Mouse (Mus musculus) telencephalon, adult 2 months (tissue): ENCODE data around the gene Ccdc71.

Source experiments
- DNase-seq: peaks from one replicate; pipeline ENCODE4 v3.0.0-alpha.2; 2011; ENCODE audit warnings: low read depth, low spot score

The Ccdc71 gene

GRCm38 (mm10) chr9:108456953-108457352 is 3.4 kb upstream of the Ccdc71 start:
- DNase-seq = no peak

- no peak for DNase-seq
Measured at GRCm38 (mm10) chr9:108459939-108460318, 398 bp upstream of the Ccdc71 start.

DNA sequence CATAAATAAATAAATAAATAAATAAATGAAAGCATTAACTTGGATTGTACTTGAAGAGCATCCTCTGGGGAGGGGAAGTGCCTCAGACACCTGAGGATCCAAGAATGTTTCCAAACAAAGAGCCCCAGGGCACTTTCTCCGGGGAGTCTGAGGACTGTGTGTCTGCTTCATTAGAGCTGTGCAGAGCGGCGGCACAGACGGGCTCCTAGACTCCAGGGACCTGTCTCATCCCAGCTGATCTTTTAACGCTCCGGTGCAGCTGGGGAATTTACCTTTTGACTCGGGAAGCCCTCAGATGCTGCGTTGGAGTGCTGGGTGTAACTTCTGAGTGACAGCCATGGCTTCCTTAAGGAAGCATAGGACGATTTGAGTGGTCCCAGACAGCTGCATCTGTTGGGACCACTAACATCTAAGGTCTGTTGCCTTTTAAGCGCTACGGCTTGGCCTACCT is 879 bp downstream of the Ccdc71 start, which contains the start of gene Klhdc8b:
Klhdc8b (minus strand) TSS at position 401 of the 451 bp plus-strand sequence.
- DNase-seq = no peak

DNA sequence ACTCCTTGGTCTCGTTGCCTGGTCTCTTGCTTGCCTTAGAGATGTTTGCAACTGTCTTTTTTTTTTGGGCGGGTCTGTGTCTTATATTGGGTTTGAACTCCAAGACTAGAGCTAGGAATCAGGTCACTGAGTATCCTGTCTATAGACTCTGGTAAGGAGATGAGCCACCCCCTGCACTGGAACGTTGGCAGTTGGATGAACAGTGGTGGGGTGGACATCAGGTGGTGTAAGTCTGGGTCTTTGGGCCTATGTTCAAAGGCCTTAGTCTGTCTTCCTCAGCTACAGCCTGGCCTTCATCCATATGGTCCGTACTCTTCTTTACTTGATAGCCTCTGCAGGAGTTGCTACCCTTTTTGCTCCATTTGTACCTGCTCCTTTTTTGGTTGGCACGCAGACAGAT is 1.3 kb downstream of the Ccdc71 start:
- DNase-seq = no peak

GRCm38 (mm10) chr9:108462192-108462591 is 1.9 kb downstream of the Ccdc71 start:
- DNase-seq = no peak

DNA sequence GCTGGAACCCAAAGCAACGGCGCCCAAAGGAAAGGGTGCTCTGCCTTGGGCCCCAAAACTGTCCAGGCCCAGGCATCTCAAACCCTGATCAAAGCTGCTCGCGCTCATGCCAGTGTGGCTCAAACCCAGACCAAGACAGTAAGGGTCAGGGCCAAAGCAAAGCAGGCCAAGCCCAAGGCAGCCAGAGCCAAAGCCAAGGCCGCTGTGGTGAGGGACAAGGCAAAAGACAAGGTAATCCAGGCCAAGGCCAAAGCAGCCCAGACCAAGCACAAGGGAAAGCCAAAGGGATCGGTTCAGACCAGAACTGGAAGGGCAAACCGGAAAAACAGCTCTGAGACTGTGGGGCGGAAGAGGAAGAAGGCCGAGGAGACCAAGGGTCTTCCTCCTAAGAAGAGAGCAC is 3.4 kb downstream of the Ccdc71 start:
- DNase-seq = no peak

DNA sequence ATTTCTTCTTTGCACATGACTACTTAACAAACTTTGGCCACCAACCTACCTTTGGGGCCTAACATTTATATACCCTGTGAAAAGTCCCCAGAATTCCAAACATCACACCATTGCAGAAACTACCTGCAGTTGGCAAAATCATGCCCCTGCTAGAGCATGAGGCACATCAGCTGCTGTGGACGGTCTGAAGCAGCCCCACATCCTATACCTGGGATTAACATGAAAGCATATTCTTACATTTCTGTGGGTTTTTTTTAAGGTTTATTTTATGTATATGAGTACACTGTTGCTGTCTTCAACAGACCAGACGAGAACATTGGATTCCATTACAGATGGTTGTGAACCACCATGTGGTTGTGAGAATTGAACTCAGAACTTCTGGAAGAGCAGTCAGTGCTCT is 5.9 kb downstream of the Ccdc71 start:
- no peak for DNase-seq

GRCm38 (mm10) chr9:108469430-108469829 is 9.1 kb downstream of the Ccdc71 start:
- no peak for DNase-seq

GRCm38 (mm10) chr9:108469845-108470244 is 9.5 kb downstream of the Ccdc71 start:
- DNase-seq = no peak

- DNase-seq = no peak
Measured at GRCm38 (mm10) chr9:108474528-108474927, 14.2 kb downstream of the Ccdc71 start.

DNA sequence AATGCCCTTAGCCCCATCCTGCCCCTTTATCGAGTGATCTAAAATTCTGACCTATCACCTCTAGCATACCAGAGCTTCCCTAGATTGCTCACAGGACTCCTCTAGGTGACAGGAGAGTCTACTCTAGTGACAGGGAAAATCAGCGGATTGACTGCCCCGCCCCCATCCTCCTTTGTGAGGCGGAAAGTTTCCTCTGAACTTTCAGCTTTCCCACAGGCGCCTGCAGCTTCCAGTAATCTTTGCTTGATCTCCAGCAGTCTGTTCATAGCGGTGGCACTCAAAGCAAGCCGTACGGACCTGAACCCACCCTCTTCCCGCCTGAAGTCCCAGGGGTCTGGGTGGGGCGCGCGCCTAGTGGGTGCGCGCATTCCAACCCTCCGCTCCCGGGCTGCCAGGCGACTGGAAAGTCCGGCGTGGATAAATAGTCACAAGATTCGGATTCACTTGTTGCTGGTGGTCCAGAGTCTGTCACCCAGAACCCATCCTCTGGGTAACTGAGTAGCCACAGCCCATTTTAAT is 18.4 kb downstream of the Ccdc71 start:
- no peak for DNase-seq

DNA sequence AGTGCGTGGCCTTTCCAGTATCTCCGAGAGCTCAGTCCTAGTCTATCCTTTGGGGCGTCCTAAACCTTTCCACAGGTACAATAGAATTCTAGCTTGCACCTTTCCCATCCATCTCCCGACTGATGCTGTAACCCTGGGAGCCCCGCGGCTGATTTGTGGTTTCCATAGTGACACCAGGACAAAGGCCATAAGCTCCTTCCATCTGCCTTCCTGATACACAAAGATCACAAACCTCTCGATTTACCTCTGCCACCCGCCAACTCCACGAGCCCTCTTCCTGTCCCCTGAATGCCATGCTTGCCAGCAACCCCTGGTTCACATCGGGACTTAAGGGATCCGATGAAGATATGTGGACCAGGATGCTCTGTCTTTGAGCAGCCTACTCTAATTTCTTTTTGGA is 18.9 kb downstream of the Ccdc71 start:
- no peak for DNase-seq

DNA sequence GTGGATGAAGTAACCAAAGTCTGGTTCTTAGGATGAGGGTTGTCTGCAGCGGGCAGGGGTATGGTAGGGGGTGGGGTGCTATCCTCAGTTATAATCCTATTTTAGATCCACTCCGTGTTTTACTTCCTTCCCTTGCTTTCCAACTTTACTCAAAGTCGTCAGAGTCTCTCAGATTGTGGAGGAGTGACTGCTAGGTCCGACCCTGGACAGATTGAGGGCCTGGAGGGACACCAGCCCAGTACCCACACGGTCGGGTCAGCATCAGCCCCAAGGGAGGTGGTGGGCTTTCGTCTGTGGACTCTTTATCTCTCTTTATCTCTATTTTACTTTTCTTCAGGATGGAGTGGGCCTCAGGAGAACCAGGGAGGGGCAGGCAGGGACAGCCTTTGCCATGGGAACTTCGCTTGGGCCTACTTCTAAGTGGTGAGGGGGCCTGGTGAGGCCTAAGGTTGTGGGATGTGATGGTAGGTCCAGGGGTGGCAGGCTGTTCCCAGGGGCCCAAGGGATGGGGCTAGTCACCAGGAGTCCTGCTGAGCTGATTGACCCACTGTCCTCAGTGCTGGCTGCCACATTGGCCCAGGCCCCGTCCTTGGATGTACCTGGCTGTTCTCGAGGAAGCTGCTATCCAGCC is 19.5 kb downstream of the Ccdc71 start, which contains the start of gene Lamb2:
Lamb2 (plus strand) TSS at position 16 of the 631 bp plus-strand sequence.
- DNase-seq = no peak

DNA sequence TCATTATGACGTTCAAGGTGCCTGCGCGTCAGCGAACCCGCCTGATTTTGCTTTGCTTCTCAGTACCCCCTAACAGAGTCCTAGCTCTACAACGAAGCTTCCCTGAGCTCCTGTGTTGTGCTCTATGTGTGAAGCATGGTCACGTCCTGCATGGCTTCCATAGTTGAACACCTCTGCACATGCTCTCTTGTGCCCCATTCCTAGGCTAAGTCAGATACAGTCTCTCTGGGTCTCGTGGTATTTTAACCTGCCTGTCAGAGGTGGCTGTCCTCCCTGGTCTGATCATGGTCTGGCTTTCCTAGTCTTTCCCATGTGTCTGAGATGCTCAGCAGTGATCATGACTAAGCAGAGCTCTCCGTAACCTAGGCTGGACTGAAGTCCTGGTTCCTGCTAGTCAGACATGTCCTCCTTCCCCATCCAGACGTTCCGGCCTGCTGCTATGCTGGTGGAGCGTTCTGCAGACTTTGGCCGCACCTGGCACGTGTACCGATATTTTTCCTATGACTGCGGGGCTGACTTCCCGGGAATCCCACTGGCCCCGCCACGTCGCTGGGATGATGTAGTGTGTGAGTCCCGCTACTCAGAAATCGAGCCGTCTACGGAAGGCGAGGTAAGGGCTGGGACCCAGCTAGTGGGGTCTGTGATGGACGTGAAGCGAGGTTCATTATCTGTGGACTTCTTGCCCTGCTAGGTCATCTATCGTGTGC is 20.6 kb downstream of the Ccdc71 start:
- no peak for DNase-seq

GRCm38 (mm10) chr9:108481520-108482210 is 21.3 kb downstream of the Ccdc71 start:
- DNase-seq = no peak

DNA sequence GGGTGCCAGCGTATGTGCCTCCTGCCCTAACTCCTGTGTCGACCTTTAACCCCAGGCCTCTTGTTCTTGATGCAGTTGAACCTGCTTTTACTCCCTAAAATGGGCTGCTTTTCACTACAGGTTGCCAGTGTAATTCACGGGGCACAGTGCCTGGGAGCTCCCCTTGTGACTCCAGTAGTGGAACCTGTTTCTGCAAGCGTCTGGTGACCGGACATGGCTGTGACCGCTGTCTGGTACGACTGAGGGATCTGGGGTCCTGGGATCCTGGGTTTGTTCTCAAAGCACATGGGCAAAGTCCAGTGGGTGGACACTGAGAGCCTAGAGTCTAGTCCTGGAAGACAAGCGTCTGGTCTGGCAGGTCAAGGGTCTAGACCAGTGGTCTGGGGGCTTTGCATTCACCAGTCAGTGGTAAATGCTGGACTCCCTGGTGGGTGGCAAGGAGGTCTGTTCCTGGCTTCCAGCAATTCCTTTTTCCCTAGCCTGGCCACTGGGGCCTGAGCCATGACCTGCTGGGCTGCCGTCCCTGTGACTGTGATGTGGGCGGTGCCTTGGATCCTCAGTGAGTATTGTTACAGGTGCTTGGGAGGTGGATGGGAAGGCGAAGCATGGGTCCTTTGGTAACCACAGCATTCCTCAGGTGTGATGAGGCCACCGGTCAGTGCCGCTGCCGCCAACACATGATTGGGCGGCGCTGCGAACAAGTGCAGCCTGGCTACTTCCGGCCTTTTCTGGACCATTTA is 22.9 kb downstream of the Ccdc71 start:
- DNase-seq = no peak

DNA sequence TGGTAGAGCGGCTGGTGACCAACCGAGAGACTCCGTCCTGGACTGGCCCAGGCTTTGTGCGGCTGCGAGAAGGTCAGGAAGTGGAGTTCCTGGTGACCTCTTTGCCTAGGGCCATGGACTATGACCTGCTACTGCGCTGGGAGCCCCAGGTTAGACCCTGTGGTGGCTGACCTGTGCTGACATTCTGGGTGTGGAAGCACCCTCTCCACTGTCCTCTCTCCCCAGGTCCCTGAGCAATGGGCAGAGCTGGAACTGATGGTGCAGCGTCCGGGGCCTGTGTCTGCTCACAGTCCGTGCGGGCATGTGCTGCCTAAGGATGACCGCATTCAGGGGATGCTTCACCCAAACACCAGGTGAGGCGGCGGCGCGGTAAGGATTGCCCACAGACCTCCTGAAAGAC is 23.7 kb downstream of the Ccdc71 start:
- DNase-seq = no peak

DNA sequence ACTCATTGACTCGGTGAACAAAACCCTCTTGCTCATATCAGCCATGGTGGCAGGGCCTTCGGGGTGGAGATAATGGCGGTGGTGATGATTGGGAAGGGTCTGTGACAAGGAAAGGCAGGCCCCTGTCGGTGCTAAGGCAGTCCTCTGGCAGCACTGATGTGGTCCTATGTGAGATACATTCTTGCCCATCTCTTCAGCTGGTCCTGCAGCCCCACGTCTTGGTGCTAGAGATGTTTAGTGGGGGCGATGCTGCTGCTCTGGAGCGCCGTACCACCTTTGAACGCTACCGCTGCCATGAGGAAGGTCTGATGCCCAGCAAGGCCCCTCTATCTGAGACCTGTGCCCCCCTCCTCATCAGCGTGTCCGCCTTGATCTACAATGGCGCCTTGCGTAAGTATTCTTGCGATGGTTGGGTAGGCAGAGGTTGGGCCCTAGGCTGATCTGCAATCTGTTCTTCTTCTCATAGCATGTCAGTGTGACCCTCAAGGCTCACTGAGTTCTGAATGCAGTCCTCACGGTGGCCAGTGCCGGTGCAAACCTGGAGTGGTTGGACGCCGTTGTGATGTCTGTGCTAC is 25.1 kb downstream of the Ccdc71 start:
- DNase-seq = no peak

GRCm38 (mm10) chr9:108486973-108487530 is 26.7 kb downstream of the Ccdc71 start:
- DNase-seq = no peak

- DNase-seq = no peak
Measured at GRCm38 (mm10) chr9:108488403-108488802, 28.1 kb downstream of the Ccdc71 start.

- DNase-seq = no peak
Measured at GRCm38 (mm10) chr9:108489215-108489614, 28.9 kb downstream of the Ccdc71 start.
